Mouse (Mus musculus): Measurements from ENCODE around the gene Parp16.

Gene Parp16

GRCm38 (mm10) chr9:65195053-65195452 lies at the start of gene Parp16:
TSS of gene Parp16 (plus strand) at chr9:65195353.
- no peak for DNase-seq (ENCODE audit: low read depth, low spot score)

DNA sequence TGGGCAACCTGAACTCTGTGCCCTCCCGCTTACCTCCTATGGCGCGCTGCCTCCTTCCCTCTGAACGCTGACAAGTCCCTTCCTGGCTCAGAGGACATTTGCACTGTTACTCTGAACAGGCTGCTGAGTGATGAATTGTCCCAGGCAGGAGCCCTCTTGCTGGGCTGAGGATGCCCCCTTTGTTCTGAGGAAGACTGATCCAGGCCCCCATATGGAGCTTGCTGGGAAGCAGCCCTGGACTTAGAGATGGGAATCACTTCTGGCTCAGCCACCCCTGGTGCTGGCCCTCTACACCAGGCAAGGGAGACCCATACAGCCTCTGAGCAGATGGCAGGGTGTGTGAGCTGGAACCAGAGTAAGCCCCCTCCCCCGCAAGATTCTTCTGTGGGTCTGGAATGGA lies 49.2 kb upstream of the Parp16 start:
- DNase-seq (ENCODE audit: low read depth, low spot score), result no peak

DNA sequence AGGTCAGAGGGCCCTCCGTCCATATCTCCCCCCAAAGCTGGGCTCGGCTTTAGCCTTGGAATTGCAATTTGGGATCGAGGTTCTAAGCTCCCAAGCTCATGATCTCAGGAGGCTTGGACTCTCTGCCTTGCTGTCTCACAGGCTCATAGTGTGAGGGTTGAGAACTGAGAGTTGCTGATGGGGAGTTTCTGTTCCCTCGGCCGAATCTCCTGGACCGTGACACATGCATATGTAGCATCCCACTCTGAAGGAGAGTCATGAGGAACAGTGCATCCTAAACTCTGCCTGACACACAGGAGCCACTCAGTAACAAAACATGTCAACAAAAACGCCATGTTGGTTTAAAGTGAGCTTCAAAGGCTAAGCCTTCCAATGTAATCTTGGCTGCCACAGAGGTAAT lies 46.6 kb upstream of the Parp16 start:
- DNase-seq (ENCODE audit: low read depth, low spot score), result no peak

- no peak for DNase-seq (ENCODE audit: low read depth, low spot score)
Measured at GRCm38 (mm10) chr9:65152711-65153330, 42.3 kb upstream of the Parp16 start.

DNA sequence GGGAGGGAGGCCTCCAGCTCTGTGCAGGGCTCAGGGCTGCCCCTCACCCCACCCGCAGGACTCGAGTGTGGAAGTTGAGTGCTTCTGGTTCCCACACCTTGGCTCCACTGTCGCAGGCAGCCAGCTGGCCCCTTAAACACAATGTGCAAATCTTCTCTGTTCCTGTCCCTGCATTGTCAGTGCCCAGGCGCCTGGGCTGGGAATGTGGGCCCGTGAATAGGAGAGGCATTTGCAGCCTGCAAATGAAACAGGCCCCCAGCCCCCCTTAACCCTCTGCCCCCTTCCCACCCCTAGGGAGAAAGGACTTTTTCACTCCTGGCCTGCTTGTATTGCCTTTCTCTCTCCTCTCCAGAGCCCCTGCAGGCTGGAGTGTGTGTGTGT lies 41.8 kb upstream of the Parp16 start:
- DNase-seq (ENCODE audit: low read depth, low spot score), result no peak

- DNase-seq (ENCODE audit: low read depth, low spot score), result no peak
Measured at GRCm38 (mm10) chr9:65154692-65155455, 40.3 kb upstream of the Parp16 start.

DNA sequence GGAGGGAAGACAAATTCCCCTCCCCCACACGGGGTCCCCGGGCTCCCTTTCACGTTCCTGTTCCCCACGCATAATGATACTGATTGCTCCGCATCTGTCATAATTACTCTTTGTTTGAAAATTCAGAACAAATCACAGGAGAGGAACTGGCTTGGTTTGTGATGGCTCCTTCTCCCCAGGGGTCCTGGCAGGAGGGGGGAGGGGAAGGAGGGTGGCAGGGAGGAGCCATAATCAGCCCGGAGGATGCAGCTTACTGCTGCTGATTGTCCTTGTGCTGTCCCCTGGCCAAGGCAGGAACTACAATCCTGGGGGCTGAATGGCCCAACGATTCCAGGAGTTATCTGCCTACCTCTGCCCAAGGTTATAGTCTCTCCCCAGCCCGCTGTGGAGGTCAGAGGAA lies 38.5 kb upstream of the Parp16 start:
- DNase-seq (ENCODE audit: low read depth, low spot score), result no peak

GRCm38 (mm10) chr9:65157631-65158030 lies 37.5 kb upstream of the Parp16 start:
- no peak for DNase-seq (ENCODE audit: low read depth, low spot score)

DNA sequence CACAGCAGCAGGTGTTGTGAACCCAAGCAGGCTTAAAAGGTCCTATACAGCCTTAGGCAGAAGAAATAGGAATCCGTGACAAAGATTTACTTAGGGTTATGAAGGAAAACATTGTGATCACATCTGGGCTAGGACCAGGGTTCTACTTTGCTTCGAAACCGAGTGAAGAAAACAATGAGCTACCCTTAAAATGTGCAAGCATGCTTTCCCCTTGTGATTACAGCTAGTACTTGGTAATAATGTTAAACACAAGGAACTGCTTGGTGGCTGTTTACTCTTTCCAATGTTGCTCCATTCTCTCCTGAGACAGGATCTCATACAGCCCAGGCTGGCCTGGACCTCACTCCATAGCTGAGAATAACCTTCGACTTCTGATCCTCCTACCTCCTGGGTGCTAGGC lies 34.0 kb upstream of the Parp16 start:
- DNase-seq (ENCODE audit: low read depth, low spot score), result no peak

DNA sequence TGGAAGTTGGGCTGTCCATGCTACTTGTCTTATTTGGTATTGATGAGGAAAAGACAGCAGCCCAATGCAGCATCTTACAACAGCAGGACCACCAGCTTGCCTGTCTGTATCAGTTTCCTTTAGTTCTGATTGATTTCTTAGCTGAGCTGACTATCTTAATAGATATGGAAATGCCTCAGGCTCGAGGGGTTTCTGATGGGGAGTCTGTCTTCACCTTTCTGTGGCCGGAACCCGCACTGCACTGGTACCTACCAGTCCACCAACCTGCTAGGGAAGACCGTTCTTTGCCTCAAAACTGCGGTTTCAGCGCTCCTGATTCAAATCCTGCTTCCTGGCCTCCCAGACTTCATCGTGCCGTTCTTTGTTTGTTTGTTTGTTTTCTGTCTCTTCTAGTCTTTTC lies 33.3 kb upstream of the Parp16 start:
- DNase-seq (ENCODE audit: low read depth, low spot score), result no peak

DNA sequence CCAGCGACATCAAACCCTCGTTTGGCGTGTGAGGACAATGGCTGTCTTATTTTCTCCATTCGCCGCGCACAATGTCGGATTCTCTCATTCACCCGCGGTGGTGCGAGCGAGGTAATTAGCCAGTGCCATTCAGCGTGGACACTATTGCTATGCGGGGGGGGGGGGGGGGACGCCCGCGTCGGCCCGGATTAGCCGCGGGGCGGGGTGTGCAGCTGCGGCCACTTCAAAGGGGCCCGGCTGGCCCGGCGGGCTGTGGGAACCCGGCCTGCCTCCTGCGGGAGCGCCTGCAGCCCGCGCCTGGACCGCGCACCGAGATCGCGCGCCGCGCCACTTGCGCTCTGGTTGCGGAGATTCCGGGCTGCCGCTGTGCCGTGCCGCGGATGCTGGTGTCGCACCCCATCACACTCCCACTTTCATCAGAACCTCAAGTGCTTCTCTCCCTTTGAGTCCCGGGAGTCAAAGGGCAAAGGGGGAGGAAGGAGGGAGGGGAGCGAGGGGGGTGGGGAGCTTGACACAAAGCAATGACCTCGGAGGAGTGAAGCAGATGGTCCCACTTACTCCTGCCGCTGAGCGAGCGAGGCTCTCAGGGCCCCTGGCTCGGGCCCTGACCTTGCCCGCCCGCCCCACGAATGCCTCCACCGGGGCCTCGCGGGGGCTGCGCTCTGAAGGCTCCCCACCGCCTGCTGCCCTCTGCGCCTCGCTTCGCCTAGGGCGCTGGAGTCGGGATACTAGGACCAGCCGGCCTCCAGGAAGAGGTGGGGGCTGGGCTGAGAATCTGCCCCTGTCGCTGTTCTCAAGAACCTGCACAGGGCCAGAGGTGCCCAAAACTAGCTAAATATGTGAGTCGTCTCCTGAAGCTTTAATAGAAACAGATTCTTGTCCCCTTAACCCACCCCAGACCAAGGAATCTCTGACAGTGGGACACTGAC lies 32.2 kb upstream of the Parp16 start:
- DNase-seq (ENCODE audit: low read depth, low spot score), result peak; percentile 11

DNA sequence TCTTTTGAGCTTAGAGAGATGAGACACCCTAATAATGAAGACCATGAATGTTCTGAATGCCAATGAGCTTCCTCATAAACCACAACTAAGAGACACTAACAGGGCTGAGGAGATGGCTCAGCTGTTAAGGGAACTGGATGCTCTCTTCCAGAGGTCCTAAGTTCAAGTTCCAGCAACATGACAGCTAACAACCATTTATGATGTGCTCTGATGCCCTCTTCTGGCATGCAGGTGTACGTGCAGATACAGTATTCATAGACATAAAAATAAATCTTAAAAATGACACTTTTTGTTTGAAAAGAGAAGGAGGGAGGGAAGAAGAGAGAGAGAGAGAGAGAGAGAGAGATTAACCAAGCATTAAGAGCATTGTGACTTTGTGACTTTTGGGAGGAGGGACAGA lies 30.3 kb upstream of the Parp16 start:
- DNase-seq (ENCODE audit: low read depth, low spot score), result peak; percentile 49

- DNase-seq (ENCODE audit: low read depth, low spot score), result no peak
Measured at GRCm38 (mm10) chr9:65166386-65166785, 28.8 kb upstream of the Parp16 start.

- no peak for DNase-seq (ENCODE audit: low read depth, low spot score)
Measured at GRCm38 (mm10) chr9:65168534-65168933, 26.6 kb upstream of the Parp16 start.

GRCm38 (mm10) chr9:65168952-65169351 lies 26.2 kb upstream of the Parp16 start:
- DNase-seq (ENCODE audit: low read depth, low spot score), result no peak

DNA sequence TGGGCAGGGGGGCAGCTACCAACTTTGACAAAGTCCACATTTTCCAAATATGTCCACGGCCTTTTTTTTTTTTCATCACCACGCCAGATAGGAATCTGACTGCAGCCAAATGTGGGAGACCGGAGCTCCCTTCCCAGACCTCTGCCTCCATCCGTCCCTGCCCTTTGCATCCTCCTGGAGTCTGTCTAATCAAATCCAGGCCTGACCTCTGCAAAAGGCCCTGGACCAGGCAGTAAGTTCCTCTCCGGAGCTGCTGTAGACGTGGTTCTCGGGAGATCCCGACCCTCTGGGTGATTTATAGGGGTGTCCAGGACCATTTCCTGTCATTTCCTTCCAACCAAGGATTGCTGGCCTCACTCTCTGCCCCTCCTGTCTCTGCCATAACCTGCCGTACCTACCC lies 22.5 kb upstream of the Parp16 start:
- DNase-seq (ENCODE audit: low read depth, low spot score), result no peak

GRCm38 (mm10) chr9:65175234-65175938 lies 19.8 kb upstream of the Parp16 start:
- DNase-seq (ENCODE audit: low read depth, low spot score), result no peak

DNA sequence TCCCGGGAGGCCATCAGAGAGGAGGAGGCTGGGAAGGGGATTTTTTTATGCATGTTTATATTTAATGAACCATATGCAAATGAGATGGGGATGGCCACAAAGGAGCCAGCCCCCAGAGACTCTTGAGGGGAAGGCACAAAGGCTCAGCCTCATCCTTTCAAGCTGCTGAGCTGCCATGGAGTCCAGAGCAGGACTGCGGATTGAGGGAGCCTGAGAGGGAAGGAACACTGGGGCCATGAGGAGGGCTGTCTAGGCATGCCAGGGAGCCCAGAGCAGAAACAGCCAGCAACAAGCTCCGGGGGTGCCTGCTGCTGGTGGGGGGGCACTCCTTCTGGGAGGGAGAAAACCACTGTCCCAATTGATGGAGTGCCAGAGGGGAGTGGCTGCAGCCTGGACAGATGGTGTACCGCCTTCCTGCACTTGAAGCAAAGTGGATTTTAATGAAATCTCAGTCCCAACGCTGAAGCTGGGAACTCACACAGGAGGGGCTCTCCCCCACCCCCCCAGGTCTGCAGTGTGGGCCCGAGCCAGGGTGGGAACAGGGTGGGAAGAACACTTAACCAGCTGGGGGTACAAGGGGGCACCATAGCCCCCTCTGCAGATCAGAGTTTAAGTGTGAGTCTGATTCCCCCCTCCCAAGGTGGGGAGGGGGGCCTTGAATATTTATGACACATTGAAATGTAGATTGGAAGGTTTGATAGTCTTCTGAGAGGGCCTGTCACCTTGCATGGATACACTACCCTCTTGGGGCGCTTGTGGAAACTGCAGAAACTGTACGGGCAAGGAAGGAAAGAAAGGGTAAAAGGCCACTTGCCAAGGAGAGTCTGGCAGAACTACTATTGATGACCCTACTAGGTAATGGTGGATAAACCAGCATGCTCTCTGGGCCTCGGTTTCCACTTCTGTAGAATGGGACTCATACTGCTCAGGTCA lies 18.9 kb upstream of the Parp16 start:
- no peak for DNase-seq (ENCODE audit: low read depth, low spot score)

- no peak for DNase-seq (ENCODE audit: low read depth, low spot score)
Measured at GRCm38 (mm10) chr9:65177497-65177896, 17.7 kb upstream of the Parp16 start.

DNA sequence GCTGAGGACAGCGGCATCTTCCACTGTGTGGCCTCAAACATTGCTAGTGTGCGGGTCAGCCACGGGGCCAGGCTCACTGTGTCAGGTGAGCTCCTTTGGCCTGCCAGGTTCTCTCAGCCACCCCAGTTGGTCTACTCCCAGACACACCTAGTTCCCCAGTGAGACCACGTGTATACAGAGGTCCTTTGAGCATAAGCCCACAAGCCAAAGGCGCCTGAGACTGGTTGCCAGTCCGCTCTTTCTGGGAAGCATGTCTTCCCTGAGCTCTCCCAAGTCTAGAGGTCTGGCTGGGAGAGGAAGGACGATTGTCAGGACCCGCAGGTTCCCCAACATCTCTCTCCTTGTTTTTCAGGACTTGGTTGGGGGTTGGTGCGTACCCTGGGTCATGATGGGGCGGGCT lies 17.2 kb upstream of the Parp16 start:
- no peak for DNase-seq (ENCODE audit: low read depth, low spot score)
